Mouse (Mus musculus): Measurements from ENCODE around the gene Dnm1. TPM values are rescaled to one million over a fixed set of nuclear protein-coding genes. Genes with fewer than 3 reads are reported as not detected.
A peak's percentile ranks its signal among the peaks of the same experiment; 100 is the strongest.

Gene Dnm1
- polyA plus RNA-seq, 1 experiment from 2014 or later: 13.7 TPM

- Histone ChIP-seq H3K4me1 (peaks cover 16% of the 10 kb centered on the region), H3K9ac (0 out of 2 replicates have a peak overlapping the region, but pooled peaks have one; percentile 16), H3K27me3 (peaks cover 9% of the 10 kb centered on the region), H3K36me3 (ENCODE audit: poor library complexity, severe bottlenecking) (no peaks in the 10 kb centered on the region), H3K27ac (no peak overlapping the region), H3K9me3 (replicated peaks) (no peaks in the 10 kb centered on the region), H3K4me2 (no peak overlapping the region), H3K4me3 (no peak overlapping the region)
- no peak for ATAC-seq
- 62% methylated on average over 10 of the region's 10 CpGs for WGBS
Measured at GRCm38 (mm10) chr2:32358381-32358780, 5.2 kb upstream of the Dnm1 start.

- Histone ChIP-seq H3K4me2 (no peak overlapping the region), H3K9me3 (replicated peaks) (no peaks in the 10 kb centered on the region), H3K9ac (no peak overlapping the region), H3K4me1 (peaks cover 18% of the 10 kb centered on the region), H3K36me3 (ENCODE audit: poor library complexity, severe bottlenecking) (no peaks in the 10 kb centered on the region), H3K4me3 (no peak overlapping the region), H3K27ac (no peak overlapping the region), H3K27me3 (peaks cover 9% of the 10 kb centered on the region)
- WGBS: 81% methylated on average over 3 of the region's 3 CpGs
- ATAC-seq: no peak
Measured at GRCm38 (mm10) chr2:32357710-32358109, 4.6 kb upstream of the Dnm1 start.

GRCm38 (mm10) chr2:32356216-32356615 lies 3.1 kb upstream of the Dnm1 start:
- Histone ChIP-seq H3K9me3 (replicated peaks) (no peaks in the 10 kb centered on the region), H3K36me3 (ENCODE audit: poor library complexity, severe bottlenecking) (no peaks in the 10 kb centered on the region), H3K27me3 (peaks cover 3% of the 10 kb centered on the region; the same call in 1 of the 2 replicates), H3K9ac (no peak overlapping the region), H3K4me3 (no peak overlapping the region), H3K27ac (no peak overlapping the region), H3K4me2 (no peak overlapping the region), H3K4me1 (peaks cover 25% of the 10 kb centered on the region)
- WGBS: 84% methylated on average over 10 of the region's 10 CpGs
- no peak for ATAC-seq

- Histone ChIP-seq H3K4me3 (no peak overlapping the region), H3K4me2 (no peak overlapping the region), H3K9me3 (replicated peaks) (no peaks in the 10 kb centered on the region), H3K36me3 (ENCODE audit: poor library complexity, severe bottlenecking) (no peaks in the 10 kb centered on the region), H3K27ac (no peak overlapping the region), H3K27me3 (peaks cover 7% of the 10 kb centered on the region; the same call in 1 of the 2 replicates), H3K9ac (no peak overlapping the region), H3K4me1 (peaks cover 27% of the 10 kb centered on the region)
- no peak for ATAC-seq
- WGBS: 93% methylated on average over 3 of the region's 3 CpGs
Measured at GRCm38 (mm10) chr2:32354336-32354895, 1.3 kb upstream of the Dnm1 start.

- no peak for ATAC-seq
- Histone ChIP-seq H3K4me2 (no peak overlapping the region; the same call in 1 of the 2 replicates), H3K27me3 (peaks cover 7% of the 10 kb centered on the region; the same call in 1 of the 2 replicates), H3K4me3 (no peak overlapping the region), H3K9ac (no peak overlapping the region), H3K36me3 (ENCODE audit: poor library complexity, severe bottlenecking) (no peaks in the 10 kb centered on the region), H3K4me1 (peaks cover 27% of the 10 kb centered on the region), H3K9me3 (replicated peaks) (no peaks in the 10 kb centered on the region), H3K27ac (no peak overlapping the region)
- 80% methylated on average over 6 of the region's 6 CpGs for WGBS
Measured at GRCm38 (mm10) chr2:32353836-32354235, 698 bp upstream of the Dnm1 start.

GRCm38 (mm10) chr2:32352151-32353006 lies 759 bp downstream of the Dnm1 start, which contains the start of gene Ciz1:
Ciz1 (plus strand) TSS chr2:32352327.
- peak within 1 kb of the TSS; percentile 81 for H3K27ac ChIP-seq
- H3K36me3 ChIP-seq (ENCODE audit: poor library complexity, severe bottlenecking): no peaks in the 10 kb centered on the region
- H3K27me3 ChIP-seq: 0 out of 2 replicates have a peak, but pooled peaks cover 7% of the 10 kb centered on the region
- peak within 1 kb of the TSS; percentile 94 for H3K4me2 ChIP-seq
- WGBS: under 1% methylated on average over 29 of the region's 52 CpGs
- peak; percentile 71 for ATAC-seq
- no peaks in the 10 kb centered on the region for H3K9me3 ChIP-seq (replicated peaks)
- H3K4me1 ChIP-seq: peaks cover 27% of the 10 kb centered on the region
- H3K4me3 ChIP-seq: peak within 1 kb of the TSS; percentile 63
- H3K9ac ChIP-seq: peak within 1 kb of the TSS; percentile 83

- Histone ChIP-seq H3K36me3 (ENCODE audit: poor library complexity, severe bottlenecking) (no peaks in the 10 kb centered on the region), H3K4me3 (peak overlapping the region; percentile 63), H3K9me3 (replicated peaks) (no peaks in the 10 kb centered on the region), H3K9ac (peak overlapping the region; percentile 83), H3K4me2 (peak overlapping the region; percentile 94), H3K27ac (peak overlapping the region; percentile 54), H3K27me3 (0 out of 2 replicates have a peak, but pooled peaks cover 7% of the 10 kb centered on the region), H3K4me1 (peaks cover 27% of the 10 kb centered on the region)
- WGBS: 59% methylated on average over 9 of the region's 9 CpGs
- no peak for ATAC-seq
Measured at GRCm38 (mm10) chr2:32351471-32351961, 1.6 kb downstream of the Dnm1 start.

- Histone ChIP-seq H3K4me2 (peak overlapping the region; percentile 94; the same call in 1 of the 2 replicates), H3K27me3 (0 out of 2 replicates have a peak, but pooled peaks cover 7% of the 10 kb centered on the region), H3K9me3 (replicated peaks) (no peaks in the 10 kb centered on the region), H3K4me1 (peaks cover 27% of the 10 kb centered on the region), H3K9ac (peak overlapping the region; percentile 83; the same call in 1 of the 2 replicates), H3K27ac (no peak overlapping the region), H3K36me3 (ENCODE audit: poor library complexity, severe bottlenecking) (no peaks in the 10 kb centered on the region), H3K4me3 (no peak overlapping the region)
- 53% methylated on average over 13 of the region's 13 CpGs for WGBS
- no peak for ATAC-seq
Measured at GRCm38 (mm10) chr2:32350471-32351051, 2.6 kb downstream of the Dnm1 start.

GRCm38 (mm10) chr2:32349625-32350255 lies 3.4 kb downstream of the Dnm1 start:
- Histone ChIP-seq H3K36me3 (ENCODE audit: poor library complexity, severe bottlenecking) (no peaks in the 10 kb centered on the region), H3K27me3 (0 out of 2 replicates have a peak, but pooled peaks cover 7% of the 10 kb centered on the region), H3K4me1 (peaks cover 27% of the 10 kb centered on the region), H3K9ac (no peak overlapping the region), H3K27ac (no peak overlapping the region), H3K4me3 (no peak overlapping the region), H3K9me3 (replicated peaks) (no peaks in the 10 kb centered on the region), H3K4me2 (no peak overlapping the region)
- 66% methylated on average over 8 of the region's 8 CpGs for WGBS
- no peak for ATAC-seq

- no peak for ATAC-seq
- H3K36me3 ChIP-seq (ENCODE audit: poor library complexity, severe bottlenecking): no peaks in the 10 kb centered on the region
- 91% methylated on average over 11 of the region's 11 CpGs for WGBS
- H3K4me3 ChIP-seq: no peak overlapping the region
- no peaks in the 10 kb centered on the region for H3K9me3 ChIP-seq (replicated peaks)
- no peak overlapping the region for H3K27ac ChIP-seq
- no peak overlapping the region for H3K4me2 ChIP-seq
- H3K9ac ChIP-seq: no peak overlapping the region
- peaks cover 36% of the 10 kb centered on the region for H3K4me1 ChIP-seq
- 0 out of 2 replicates have a peak, but pooled peaks cover 7% of the 10 kb centered on the region for H3K27me3 ChIP-seq
Measured at GRCm38 (mm10) chr2:32348311-32348710, 4.8 kb downstream of the Dnm1 start.

GRCm38 (mm10) chr2:32347019-32347418 lies 6.1 kb downstream of the Dnm1 start:
- no peak overlapping the region for H3K4me2 ChIP-seq
- H3K9me3 ChIP-seq (replicated peaks): no peaks in the 10 kb centered on the region
- 0 out of 2 replicates have a peak, but pooled peaks cover 7% of the 10 kb centered on the region for H3K27me3 ChIP-seq
- no peak overlapping the region for H3K27ac ChIP-seq
- no peak overlapping the region for H3K9ac ChIP-seq
- no peaks in the 10 kb centered on the region for H3K36me3 ChIP-seq (ENCODE audit: poor library complexity, severe bottlenecking)
- H3K4me3 ChIP-seq: no peak overlapping the region
- WGBS: 82% methylated on average over 6 of the region's 6 CpGs
- peaks cover 39% of the 10 kb centered on the region for H3K4me1 ChIP-seq
- ATAC-seq: no peak
